Mouse (Mus musculus): ENCODE data around the gene Prox1.
A peak's percentile ranks its signal among the peaks of the same experiment; 100 is the strongest.

Prox1 gene

GRCm38 (mm10) chr1:190140519-190140918, 30.0 kb downstream of the Prox1 start:
- DNase-seq = no peak

- no peak for DNase-seq
Observed at GRCm38 (mm10) chr1:190139711-190140405, 30.7 kb downstream of the Prox1 start.

- DNase-seq = no peak
Observed at GRCm38 (mm10) chr1:190137943-190138342, 32.6 kb downstream of the Prox1 start.

GRCm38 (mm10) chr1:190132897-190133296, 37.6 kb downstream of the Prox1 start:
- no peak for DNase-seq

- no peak for DNase-seq
Observed at GRCm38 (mm10) chr1:190130888-190131287, 39.6 kb downstream of the Prox1 start.

- no peak for DNase-seq
Observed at GRCm38 (mm10) chr1:190129553-190129952, 41.0 kb downstream of the Prox1 start.

GRCm38 (mm10) chr1:190128674-190129322, 41.7 kb downstream of the Prox1 start:
- no peak for DNase-seq

GRCm38 (mm10) chr1:190127878-190128277, 42.6 kb downstream of the Prox1 start:
- no peak for DNase-seq

GRCm38 (mm10) chr1:190127163-190127795, 43.2 kb downstream of the Prox1 start:
- DNase-seq = no peak

- peak in 1 of 2 experiments; percentile 8 for DNase-seq
Observed at GRCm38 (mm10) chr1:190124961-190125739, 45.4 kb downstream of the Prox1 start.

GRCm38 (mm10) chr1:190123404-190123803, 47.1 kb downstream of the Prox1 start:
- DNase-seq = no peak

- no peak for DNase-seq
Observed at GRCm38 (mm10) chr1:190115985-190116384, 54.5 kb downstream of the Prox1 start.

- no peak for DNase-seq
Observed at GRCm38 (mm10) chr1:190111741-190112140, 58.8 kb downstream of the Prox1 start.

- DNase-seq = no peak
Observed at GRCm38 (mm10) chr1:190107587-190107986, 62.9 kb downstream of the Prox1 start.

- DNase-seq = no peak
Observed at GRCm38 (mm10) chr1:190106674-190107420, 63.7 kb downstream of the Prox1 start.

- no peak for DNase-seq
Observed at GRCm38 (mm10) chr1:190106060-190106459, 64.5 kb downstream of the Prox1 start.

GRCm38 (mm10) chr1:190093326-190093725, 77.2 kb downstream of the Prox1 start:
- no peak for DNase-seq

GRCm38 (mm10) chr1:190092076-190092475, 78.4 kb downstream of the Prox1 start:
- DNase-seq = no peak

- no peak for DNase-seq
Observed at GRCm38 (mm10) chr1:190088929-190089328, 81.6 kb downstream of the Prox1 start.

GRCm38 (mm10) chr1:190085703-190086102, 84.8 kb downstream of the Prox1 start:
- peak; percentile 3 to 18 for DNase-seq

GRCm38 (mm10) chr1:190079643-190080275, 90.8 kb downstream of the Prox1 start:
- DNase-seq = no peak

GRCm38 (mm10) chr1:190076601-190077000, 93.9 kb downstream of the Prox1 start:
- no peak for DNase-seq

All from kidney, postnatal 36 days (tissue).